In the genomic region with DNA sequence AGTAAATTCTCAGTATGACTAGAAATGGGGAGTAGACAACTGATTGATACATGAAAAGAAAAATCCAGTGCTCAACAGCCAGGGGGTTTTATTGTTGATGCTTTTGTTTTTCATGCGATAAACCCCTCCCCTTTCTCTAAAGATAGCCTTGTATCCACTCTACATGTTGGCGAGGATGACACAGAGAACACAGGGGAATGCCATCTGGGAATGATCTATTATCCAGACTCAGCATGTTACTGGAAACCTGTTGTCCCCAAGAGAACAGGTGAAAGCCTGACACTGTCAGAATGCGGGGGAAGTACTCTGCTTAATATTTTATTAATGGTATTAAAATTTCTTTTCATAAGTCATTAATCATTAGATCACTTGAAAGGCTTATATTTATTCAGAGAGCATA, we compare ENCODE assay signal across 17 mouse cellular contexts.
A peak's percentile ranks its signal among the peaks of the same experiment; 100 is the strongest.
DNase-seq lines count a peak whose midpoint lies in the region; TF ChIP-seq lines count a peak whose summit lies in the region.
"Had no signal": no experiment of that assay in that cellular context is flagged by ENCODE, and none has a peak within 500 bp of the region (broad histone marks: within the 10 kb centered on the region; RNA-seq: fewer than 3 reads in every experiment).

No protein-coding gene starts in this region.

- H3K27me3 ChIP-seq in cerebellum, adult 2 months (ENCODE audit: control insufficient read depth, insufficient read depth, low read length): no peaks in the 10 kb centered on the region
- H3K27me3 ChIP-seq: embryonic facial prominence, embryonic 13.5 days; embryonic facial prominence, embryonic 15.5 days; forebrain, embryonic 12.5 days had no signal

- H3K4me3 ChIP-seq in cerebellum, adult 2 months (replicated peaks; ENCODE audit: insufficient read depth, low read depth, low read length): no peak overlapping the region
- H3K4me3 ChIP-seq: embryonic facial prominence, embryonic 13.5 days; embryonic facial prominence, embryonic 15.5 days; erythroblast, embryonic 14.5 days; forebrain, embryonic 10.5 days; forebrain, embryonic 12.5 days; gastrocnemius, adult 2 months had no signal

- no peak for TF ChIP-seq CTCF in cerebellum, adult 2 months (IDR thresholded peaks at IDR 0.05; ENCODE audit: borderline replicate concordance, insufficient read depth, low read depth, low read length)

- no peak overlapping the region for H3K27ac ChIP-seq in cerebellum, adult 2 months (ENCODE audit: insufficient read depth, low read length)
- H3K27ac ChIP-seq: embryonic facial prominence, embryonic 13.5 days; embryonic facial prominence, embryonic 15.5 days; forebrain, embryonic 10.5 days; forebrain, embryonic 12.5 days; gastrocnemius, adult 2 months had no signal

- peak; percentile 22 to 72 for DNase-seq in cerebellum, adult 2 months
- no peak for DNase-seq in cerebellum, postnatal 14 days
- DNase-seq in cerebellum, adult 9-11 months: peak; percentile 54
- DNase-seq in cerebellum, postnatal 10 days: no peak
- no peak for DNase-seq in embryo, embryonic 9.5 days (ENCODE audit: extremely low spot score)
- DNase-seq: adrenal gland, adult 2 months; adrenal gland, postnatal 10 days; adrenal gland, postnatal 25 days; cerebellum, adult 11 months; cerebellum, adult 8-10 months; cerebellum, postnatal 36 days; gastrocnemius, adult 2 months had no signal

- H3K4me1 ChIP-seq in cerebellum, adult 2 months (ENCODE audit: control insufficient read depth, insufficient read depth, low read length): peaks cover 27% of the 10 kb centered on the region
- H3K4me1 ChIP-seq: embryonic facial prominence, embryonic 13.5 days; embryonic facial prominence, embryonic 15.5 days; forebrain, embryonic 10.5 days; forebrain, embryonic 12.5 days had no signal

- 11% methylated on average over 3 of the region's 3 CpGs for WGBS in cerebellum, adult 2 months

- TF ChIP-seq POLR2A in cerebellum, adult 2 months (IDR thresholded peaks at IDR 0.05; ENCODE audit: borderline replicate concordance, insufficient read depth, low read length): no peak

Comparison
In these comparisons a context has a peak if more than half of its experiments do, and no peak if none do; other contexts are left out.
1. DNase-seq: peak in cerebellum, adult 2 months (2 of 2) and cerebellum, adult 9-11 months (single experiment); none in cerebellum, postnatal 14 days (0 of 2), cerebellum, postnatal 10 days (0 of 2) and embryo, embryonic 9.5 days (single experiment).